8 mouse cellular contexts compared by ENCODE assay signal in the genomic region with DNA sequence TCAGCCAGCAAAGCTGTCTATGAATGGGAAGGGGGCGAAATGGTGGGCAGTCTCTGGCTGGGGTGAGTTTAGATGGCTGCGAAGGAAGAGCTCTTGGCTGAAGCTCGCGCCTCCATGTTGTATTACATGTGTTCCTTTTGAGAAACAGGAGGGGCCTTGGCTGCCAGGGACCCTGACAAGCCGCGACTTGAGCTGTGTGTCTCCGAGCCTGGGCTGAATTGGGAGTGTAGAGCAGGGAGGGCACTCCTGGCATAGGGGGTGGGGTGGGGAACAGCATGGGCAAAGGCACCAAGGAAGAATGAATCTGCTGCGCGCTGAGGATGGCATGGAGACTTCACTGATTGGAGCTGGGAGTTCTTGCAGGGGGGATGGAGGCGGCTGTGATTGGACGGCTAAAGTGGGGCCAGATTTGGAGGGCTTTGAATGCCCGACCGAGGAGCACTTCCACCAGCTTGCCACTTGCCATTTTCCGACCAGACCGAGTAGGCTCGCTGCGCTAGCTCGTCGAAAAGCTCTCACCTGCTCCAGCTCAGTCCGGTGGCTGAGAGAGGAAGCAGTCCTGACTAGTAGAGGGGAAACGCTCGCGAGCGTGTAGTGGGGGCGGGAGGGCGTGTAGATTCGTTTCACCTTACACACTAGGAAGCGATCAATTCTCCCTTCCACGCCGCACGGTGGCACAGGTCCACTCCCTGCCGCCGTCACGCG. TPM values are rescaled to one million over a fixed set of nuclear protein-coding genes. Genes with fewer than 3 reads are reported as not detected.
DNase-seq lines count a peak whose midpoint lies in the region; ATAC-seq and TF ChIP-seq lines count a peak whose summit lies in the region.

No protein-coding gene starts in this region.

- WGBS in forebrain, embryonic 16.5 days: under 1% methylated on average over 29 of the region's 35 CpGs
- WGBS in neural tube, embryonic 14.5 days: under 1% methylated on average over 32 of the region's 35 CpGs

- peaks cover 4% of the 10 kb centered on the region for H3K36me3 ChIP-seq in G1E (replicated peaks)
- no peaks in the 10 kb centered on the region for H3K36me3 ChIP-seq in forebrain, embryonic 16.5 days (ENCODE audit: control insufficient read depth, insufficient read depth)
- no peaks in the 10 kb centered on the region for H3K36me3 ChIP-seq in neural tube, embryonic 14.5 days (ENCODE audit: control insufficient read depth, insufficient read depth, low read length)

- TF ChIP-seq CTCF in G1E (IDR thresholded peaks at IDR 0.05; ENCODE audit: low read depth, low read length): no peak

- H3K9ac ChIP-seq in forebrain, embryonic 16.5 days (replicated peaks; ENCODE audit: low read depth, low read length): peak overlapping the region; percentile 88
- H3K9ac ChIP-seq in neural tube, embryonic 14.5 days (replicated peaks; ENCODE audit: low read depth, low read length): peak overlapping the region; percentile 96

- intact Hi-C loops in heart, postnatal 25 days (cut with DNase I): loop anchor here (5.0 kb wide), 1 partner anchor 74 kb away; no protein-coding TSS in a partner anchor

- H3K9me3 ChIP-seq in G1E (replicated peaks): no peaks in the 10 kb centered on the region
- H3K9me3 ChIP-seq in forebrain, embryonic 16.5 days (ENCODE audit: control insufficient read depth, low read length): no peaks in the 10 kb centered on the region
- H3K9me3 ChIP-seq in neural tube, embryonic 14.5 days (ENCODE audit: control insufficient read depth, low read length): no peaks in the 10 kb centered on the region

- no peaks in the 10 kb centered on the region for H3K27me3 ChIP-seq in G1E (ENCODE audit: insufficient read depth, low read length)
- H3K27me3 ChIP-seq in forebrain, embryonic 16.5 days (replicated peaks; ENCODE audit: control insufficient read depth, insufficient read depth, low read length): no peaks in the 10 kb centered on the region
- H3K27me3 ChIP-seq in neural tube, embryonic 14.5 days (ENCODE audit: control insufficient read depth, insufficient read depth, low read length): no peaks in the 10 kb centered on the region

- peak; percentile 19 for ATAC-seq in G1E (ENCODE audit: extremely low read depth, insufficient number of reproducible peaks, low FRiP score, poor library complexity, severe bottlenecking)
- peak; percentile 92 for ATAC-seq in forebrain, embryonic 16.5 days
- ATAC-seq in neural tube, embryonic 14.5 days (ENCODE audit: low read depth): peak; percentile 92

- peak overlapping the region; percentile 91 for H3K4me3 ChIP-seq in G1E (ENCODE audit: low read depth, low read length)
- peak overlapping the region; percentile 87 for H3K4me3 ChIP-seq in forebrain, embryonic 16.5 days (replicated peaks; ENCODE audit: low read length)
- H3K4me3 ChIP-seq in neural tube, embryonic 14.5 days (ENCODE audit: low read depth, low read length): peak overlapping the region; percentile 69

- peak; percentile 57 for DNase-seq in G1E (ENCODE audit: low spot score)
- peak; percentile 69 to 72 for DNase-seq in cerebellum, adult 18-20 months
- DNase-seq in heart, postnatal 25 days (ENCODE audit: low spot score): peak; percentile 52
- peak; percentile 77 to 84 for DNase-seq in layer of hippocampus, adult 18-20 months (ENCODE audit: low spot score in 2 of 2)
- peak; percentile 82 for DNase-seq in lung, adult 18-20 months
- peak; percentile 81 for DNase-seq in testis, postnatal 10 days (ENCODE audit: low spot score)

- H3K4me1 ChIP-seq in G1E (ENCODE audit: insufficient read depth, low read depth, low read length): peaks cover 19% of the 10 kb centered on the region
- peaks cover 14% of the 10 kb centered on the region for H3K4me1 ChIP-seq in forebrain, embryonic 16.5 days (replicated peaks; ENCODE audit: control insufficient read depth, insufficient read depth, low read length)
- peaks cover 16% of the 10 kb centered on the region for H3K4me1 ChIP-seq in neural tube, embryonic 14.5 days (ENCODE audit: control insufficient read depth, insufficient read depth, low read length)

- peak overlapping the region; percentile 72 for H3K4me2 ChIP-seq in forebrain, embryonic 16.5 days (ENCODE audit: low read length)
- peak overlapping the region; percentile 53 for H3K4me2 ChIP-seq in neural tube, embryonic 14.5 days (ENCODE audit: low read depth, low read length)

- peak overlapping the region; percentile 100 for H3K27ac ChIP-seq in forebrain, embryonic 16.5 days (ENCODE audit: low read length)
- H3K27ac ChIP-seq in neural tube, embryonic 14.5 days (ENCODE audit: low read depth, low read length): peak overlapping the region; percentile 100

RNA-seq across cellular contexts. Expression of a gene that starts 0.6 kb away (rescaled TPM):
- total RNA-seq in G1E (2014; fragmentation: Nextera tagmentation) (145 and 161 TPM in 2 replicates), G1E (2017) (25.8 and 29.2 TPM in 2 replicates)
- 31.4 and 34.8 TPM in 2 replicates for polyA plus RNA-seq in G1E (2012)
- polyA plus RNA-seq in forebrain, embryonic 16.5 days (2015; fragmentation: Nextera tagmentation; extraction: Ambion mirVana): 17.2 and 18.6 TPM in 2 replicates
- 10 to 100 TPM in 1 of 2 experiments, 1 to 10 TPM in 1; 8.7 to 10.3 TPM for total RNA-seq in heart, postnatal 25 days (2021)
- 10 to 100 TPM; 21.9 to 23.6 TPM for total RNA-seq in layer of hippocampus, adult 18-20 months (2021)
- 27.5 and 29.9 TPM in 2 replicates for polyA plus RNA-seq in neural tube, embryonic 14.5 days (2014; fragmentation: Nextera tagmentation; extraction: Ambion mirVana)

RNA-seq across cellular contexts. Expression of a gene that starts 39.4 kb away (rescaled TPM):
- total RNA-seq in G1E (2014; fragmentation: Nextera tagmentation) (157 and 164 TPM in 2 replicates), G1E (2017) (86.8 and 124 TPM in 2 replicates)
- 24.6 and 31.0 TPM in 2 replicates for polyA plus RNA-seq in G1E (2012)
- polyA plus RNA-seq in forebrain, embryonic 16.5 days (2015; fragmentation: Nextera tagmentation; extraction: Ambion mirVana): 27.4 and 33.3 TPM in 2 replicates
- total RNA-seq in heart, postnatal 25 days (2021): 1 to 10 TPM; 1.6 to 2.6 TPM
- total RNA-seq in layer of hippocampus, adult 18-20 months (2021): 1 to 10 TPM; 6.3 to 8.1 TPM
- polyA plus RNA-seq in neural tube, embryonic 14.5 days (2014; fragmentation: Nextera tagmentation; extraction: Ambion mirVana): 26.8 and 32.2 TPM in 2 replicates

Comparison
In these comparisons a context has a peak if more than half of its experiments do, and no peak if none do; other contexts are left out.
1. Peak in every context shown above with its lines: DNase-seq, ATAC-seq, H3K4me3 ChIP-seq and H3K27ac ChIP-seq.
2. ATAC-seq: peak in every context shown above with its lines; median percentile 92 in forebrain, embryonic 16.5 days; 92 in neural tube, embryonic 14.5 days; 19 in G1E.
3. RNA of a gene that starts 39.4 kb away (total RNA-seq): 86.8 to 164 TPM in G1E; 6.3 to 8.1 TPM in layer of hippocampus, adult 18-20 months and 1.6 to 2.6 TPM in heart, postnatal 25 days; every median in the first group is over 4 times any median in the second.